Comparison of ENCODE assay signal across 9 mouse cellular contexts in genomic region chr9:15045740-15046139, GRCm38 (mm10). TPM values are rescaled to one million over a fixed set of nuclear protein-coding genes. Genes with fewer than 3 reads are reported as not detected.
DNase-seq lines count a peak whose midpoint lies in the region; ATAC-seq and TF ChIP-seq lines count a peak whose summit lies in the region.
"Had no signal": no experiment of that assay in that cellular context is flagged by ENCODE, and none has a peak within 500 bp of the region (broad histone marks: within the 10 kb centered on the region; RNA-seq: fewer than 3 reads in every experiment).

No protein-coding gene starts in this region.

- 36% methylated on average over 10 of the region's 10 CpGs for WGBS in forebrain, embryonic 16.5 days
- 39% methylated on average over 10 of the region's 10 CpGs for WGBS in liver, embryonic 15.5 days (ENCODE audit: insufficient replicate concordance)

- H3K4me3 ChIP-seq in C2C12 (ENCODE audit: insufficient read depth, poor library complexity, severe bottlenecking): peak overlapping the region; percentile 57
- peak overlapping the region; percentile 90 for H3K4me3 ChIP-seq in forebrain, embryonic 16.5 days (replicated peaks; ENCODE audit: low read length)
- peak overlapping the region; percentile 62 for H3K4me3 ChIP-seq in liver, embryonic 15.5 days (replicated peaks)

- no peak for TF ChIP-seq CTCF in C2C12 (IDR thresholded peaks at IDR 0.05; ENCODE audit: control insufficient read depth, insufficient read depth, insufficient read length)

- H3ac ChIP-seq in C2C12 (ENCODE audit: control insufficient read depth, insufficient read length, low read depth): peak overlapping the region; percentile 55

- peaks cover 32% of the 10 kb centered on the region for H3K4me1 ChIP-seq in forebrain, embryonic 16.5 days (replicated peaks; ENCODE audit: control insufficient read depth, insufficient read depth, low read length)
- peaks cover 5% of the 10 kb centered on the region; the same call in 1 of the 2 replicates for H3K4me1 ChIP-seq in liver, embryonic 15.5 days (replicated peaks)

- H3K36me3 ChIP-seq in C2C12 (ENCODE audit: control insufficient read depth, insufficient read depth): no peaks in the 10 kb centered on the region
- no peaks in the 10 kb centered on the region for H3K36me3 ChIP-seq in forebrain, embryonic 16.5 days (ENCODE audit: control insufficient read depth, insufficient read depth)
- H3K36me3 ChIP-seq in liver, embryonic 15.5 days (replicated peaks): no peaks in the 10 kb centered on the region

- H3K27ac ChIP-seq in forebrain, embryonic 16.5 days (ENCODE audit: low read length): peak overlapping the region; percentile 95
- H3K27ac ChIP-seq in liver, embryonic 15.5 days (replicated peaks): no peak overlapping the region

- DNase-seq in embryo, embryonic 10 days (ENCODE audit: low spot score): peak; percentile 21
- DNase-seq in embryo, embryonic 10.5 days (ENCODE audit: low spot score): no peak
- DNase-seq in right cerebral cortex, postnatal 25 days: no peak
- DNase-seq in thymus, postnatal 14 days: no peak
- no peak for DNase-seq in adrenal gland, postnatal 25 days
- DNase-seq: cerebellum, adult 11 months had no signal

- no peaks in the 10 kb centered on the region for H3K9me3 ChIP-seq in forebrain, embryonic 16.5 days (ENCODE audit: control insufficient read depth, low read length)
- no peaks in the 10 kb centered on the region for H3K9me3 ChIP-seq in liver, embryonic 15.5 days (replicated peaks)

- peaks cover 44% of the 10 kb centered on the region for H3K79me2 ChIP-seq in C2C12 (ENCODE audit: control insufficient read depth, insufficient read depth)

- ATAC-seq in forebrain, embryonic 16.5 days: peak; percentile 23
- ATAC-seq in liver, embryonic 15.5 days (ENCODE audit: insufficient read depth): no peak

- H3K9ac ChIP-seq in forebrain, embryonic 16.5 days (replicated peaks; ENCODE audit: low read depth, low read length): peak overlapping the region; percentile 97
- H3K9ac ChIP-seq in liver, embryonic 15.5 days: no peak overlapping the region

- H3K79me3 ChIP-seq in C2C12 (ENCODE audit: low read depth): peaks cover 20% of the 10 kb centered on the region

- peak overlapping the region; percentile 52 for H3K4me2 ChIP-seq in forebrain, embryonic 16.5 days (ENCODE audit: low read length)
- peak overlapping the region; percentile 70 for H3K4me2 ChIP-seq in liver, embryonic 15.5 days

- H3K27me3 ChIP-seq in C2C12 (ENCODE audit: control insufficient read depth, insufficient read depth, insufficient read length): no peaks in the 10 kb centered on the region
- H3K27me3 ChIP-seq in forebrain, embryonic 16.5 days (replicated peaks; ENCODE audit: control insufficient read depth, insufficient read depth, low read length): no peaks in the 10 kb centered on the region
- H3K27me3 ChIP-seq in liver, embryonic 15.5 days: peaks cover 30% of the 10 kb centered on the region

TF ChIP-seq in C2C12, 6 proteins besides CTCF, POLR2A, EP300 and RAD21:
- TF ChIP-seq FOSL1 (IDR thresholded peaks at IDR 0.05; ENCODE audit: insufficient read depth, low read length, poor library complexity, severe bottlenecking): no peak
- TF ChIP-seq MYOD1 (IDR thresholded peaks at IDR 0.05; ENCODE audit: control insufficient read depth, insufficient read length, low read depth): no peak
- TF ChIP-seq CEBPB (IDR thresholded peaks at IDR 0.05; ENCODE audit: low read depth): no peak
- no peak for TF ChIP-seq MAX (IDR thresholded peaks at IDR 0.05)
- TF ChIP-seq MYOG (IDR thresholded peaks at IDR 0.05; ENCODE audit: control insufficient read depth, extremely low read depth, insufficient read length): no peak
- TF ChIP-seq USF1 (IDR thresholded peaks at IDR 0.05; ENCODE audit: low read depth): no peak
TF ChIP-seq in C2C12: peak in this region for 0.

RNA-seq across cellular contexts. Expression of gene Panx1, which starts 0.5 kb away (rescaled TPM):
- polyA plus RNA-seq in C2C12 (2012; fragmentation: generic; extraction: Trizol): 42.8 TPM
- 136 and 138 TPM in 2 replicates for polyA plus RNA-seq in forebrain, embryonic 16.5 days (2015; fragmentation: Nextera tagmentation; extraction: Ambion mirVana)
- polyA plus RNA-seq in liver, embryonic 15.5 days (2015; fragmentation: Nextera tagmentation; extraction: Ambion mirVana): 4.4 and 5.9 TPM in 2 replicates
- total RNA-seq in adrenal gland, postnatal 25 days (2021): 8.6 and 14.9 TPM in 2 replicates
